Mouse (Mus musculus) lung, postnatal 14 days (tissue): ENCODE measurements around the gene St7l.

Experiments used
- DNase-seq: peaks from one replicate; pipeline ENCODE4 v3.0.0; 2021

The St7l gene

DNA sequence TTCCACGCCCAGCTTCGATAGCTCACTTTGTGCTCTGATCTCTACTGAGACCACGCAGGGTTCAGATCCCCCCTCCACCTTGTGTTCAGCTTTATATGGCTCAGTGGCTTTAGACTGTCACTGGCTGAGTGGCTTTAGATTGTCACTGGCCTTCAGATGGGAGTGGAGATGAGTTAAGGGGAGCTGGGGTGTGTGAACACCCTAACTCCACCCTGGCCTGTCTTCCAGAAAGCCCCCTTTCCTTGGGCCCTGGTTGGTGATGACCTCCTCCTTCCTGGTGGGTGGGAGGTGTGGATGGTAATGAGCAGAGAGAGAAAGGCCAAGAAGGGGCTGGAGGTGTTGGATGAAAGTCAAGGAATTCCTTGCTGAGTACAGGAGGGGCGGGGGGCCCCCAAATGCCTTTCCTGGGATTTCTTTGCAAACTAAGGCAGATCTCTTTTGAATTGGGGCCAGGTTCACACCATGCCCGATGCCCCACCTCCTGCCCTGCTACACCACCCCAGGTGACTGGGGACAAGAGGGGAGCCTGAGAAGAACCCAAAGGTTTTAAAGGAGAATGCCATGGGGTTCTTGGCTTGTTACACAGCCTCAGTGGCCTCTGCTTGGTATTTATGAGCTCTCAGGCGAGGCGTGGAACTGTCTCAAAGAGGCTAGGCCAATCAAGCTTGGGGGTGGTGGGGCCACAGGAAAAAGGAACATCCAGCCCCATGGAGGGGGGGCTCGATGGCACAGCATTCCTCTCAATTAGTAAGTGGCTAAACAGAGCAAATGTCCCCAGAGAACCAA, 101.5 kb downstream of the St7l start:
- no peak for DNase-seq

DNA sequence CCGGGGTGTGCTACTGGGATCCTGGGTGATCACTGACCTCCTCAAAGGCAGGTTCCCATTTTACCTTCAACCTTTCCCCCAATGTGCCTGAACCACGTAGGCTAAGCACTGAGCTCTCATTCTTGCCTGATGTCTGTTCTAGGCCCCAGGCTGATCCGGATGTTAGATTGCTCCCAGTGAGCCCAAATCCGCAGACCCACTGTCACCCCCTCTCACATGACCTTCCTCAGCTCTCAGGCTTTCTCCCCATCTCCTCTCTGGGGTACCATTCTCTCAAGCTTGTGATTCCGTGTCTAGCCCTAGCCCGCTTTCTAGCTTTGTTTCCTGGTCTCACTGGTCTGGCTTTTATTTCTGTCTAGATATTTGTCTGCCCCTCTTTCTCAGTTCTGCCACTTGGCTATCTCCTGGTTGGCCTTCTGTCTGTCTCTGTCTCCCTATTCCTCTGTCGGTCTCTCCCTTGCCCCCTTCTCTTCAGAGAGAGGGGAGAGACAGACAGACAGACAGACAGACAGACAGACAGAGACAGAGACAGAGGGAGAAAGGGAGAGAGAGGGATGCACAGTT, 102.3 kb downstream of the St7l start:
- no peak for DNase-seq

DNA sequence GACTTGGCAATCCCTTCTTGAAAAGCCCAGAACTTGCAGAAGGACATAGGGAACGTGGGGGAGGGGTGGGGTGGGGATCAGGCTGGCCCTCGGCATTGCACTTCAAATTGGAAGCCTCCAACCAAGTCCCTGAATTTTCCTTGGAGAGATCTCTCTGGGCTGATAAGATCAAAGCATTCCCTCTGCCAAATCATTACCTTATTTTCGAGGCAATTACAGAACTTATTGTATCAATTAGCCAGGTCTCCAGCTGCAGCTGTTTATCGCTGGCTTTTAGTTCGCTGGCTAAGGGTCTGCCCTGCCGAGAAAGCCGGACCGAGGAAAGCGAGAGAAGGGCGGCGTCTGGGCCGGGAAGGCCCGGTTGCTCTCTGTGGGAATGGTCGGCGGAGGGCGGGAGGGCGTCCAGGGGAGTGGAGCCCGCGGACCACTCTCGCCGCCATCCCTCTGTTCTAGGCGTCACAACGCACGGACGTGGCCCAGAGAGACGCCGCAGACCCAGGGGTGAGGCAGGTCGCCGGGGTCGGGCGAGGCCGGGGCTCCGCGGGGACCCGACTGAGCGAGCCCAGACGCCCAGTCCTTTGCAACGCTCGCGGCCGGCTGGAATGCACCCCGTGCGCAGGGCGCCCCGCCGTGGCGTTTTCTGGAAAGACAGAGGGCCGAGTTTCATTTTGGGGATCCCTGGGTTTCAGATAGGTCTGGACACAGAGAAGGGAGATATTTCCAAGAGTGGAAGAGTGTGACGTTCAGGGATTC, 103.9 kb downstream of the St7l start:
- peak; percentile 96 for DNase-seq
